Mouse (Mus musculus) heart, embryonic 11.5 days (tissue): ENCODE measurements around the gene Zbtb34. TPM values are rescaled to one million over a fixed set of nuclear protein-coding genes. Genes with fewer than 3 reads are reported as not detected.

Source experiments
- ATAC-seq: fragments of 200-750 bp; cut with Nextera tagmentation; replicated peaks from 2 replicates; pipeline ENCODE4 v1.8.0; 2017; ENCODE audit warnings: moderate library complexity; ENCODE audit not compliant: insufficient number of reproducible peaks, low FRiP score, low TSS enrichment
- H3K27ac ChIP-seq: fragments of 300-500 bp; sonication (generic); 2 replicates; pipeline ENCODE4 v1.5.1; 2014; ENCODE audit warnings: mild to moderate bottlenecking, low read depth, low read length
- H3K27me3 ChIP-seq: fragments of 300-500 bp; sonication (generic); 2 replicates; pipeline ENCODE4 v1.6.1; 2014; ENCODE audit warnings: mild to moderate bottlenecking, low read length, mixed read lengths; ENCODE audit not compliant: control insufficient read depth, insufficient read depth
- H3K36me3 ChIP-seq: fragments of 300-500 bp; sonication (generic); 2 replicates; pipeline ENCODE4 v1.6.1; 2014; ENCODE audit warnings: mild to moderate bottlenecking, low read length, moderate library complexity, mixed read lengths; ENCODE audit not compliant: control insufficient read depth, insufficient read depth
- H3K4me1 ChIP-seq: fragments of 300-500 bp; sonication (generic); 2 replicates; pipeline ENCODE4 v1.6.1; 2014; ENCODE audit warnings: low read length; ENCODE audit not compliant: control insufficient read depth, insufficient read depth
- H3K4me2 ChIP-seq: fragments of 300-500 bp; sonication (generic); 2 replicates; pipeline ENCODE4 v1.6.1; 2014; ENCODE audit warnings: mild to moderate bottlenecking, moderate library complexity
- H3K4me3 ChIP-seq: fragments of 300-500 bp; sonication (generic); 2 replicates; pipeline ENCODE4 v1.5.1; 2014; ENCODE audit warnings: low read depth, low read length
- H3K9ac ChIP-seq: fragments of 300-500 bp; sonication (generic); 2 replicates; pipeline ENCODE4 v1.6.1; 2014; ENCODE audit warnings: mild to moderate bottlenecking, low read depth, low read length, moderate library complexity
- H3K9me3 ChIP-seq: fragments of 300-500 bp; sonication (generic); replicated peaks from 2 replicates; pipeline ENCODE4 v1.6.1; 2016; ENCODE audit warnings: low read length; ENCODE audit not compliant: control insufficient read depth
- WGBS: fragments of 180-500 bp; shearing (Covaris S2); extraction: QIAGEN DNeasy Blood & Tissue Kit; methylation state at CpG from one replicate; pipeline ENCODE4 v1.1.7; 2014; ENCODE audit not compliant: insufficient replicate concordance; 5-methylcytosine and 5-hydroxymethylcytosine counted together
- polyA plus RNA-seq: library from polyadenylated mRNA; unstranded; fragments of >200 nt; fragmentation: Nextera tagmentation; extraction: Ambion mirVana; gene quantifications from 2 replicates; pipeline ENCODE4 v1.2.1, GENCODE M21; 2014

Gene Zbtb34
- polyA plus RNA-seq, 1 experiment from 2014 or later: 4.2 TPM

- 33% methylated on average over 7 of the region's 7 CpGs for WGBS
- Histone ChIP-seq H3K4me2 (no peak overlapping the region), H3K9me3 (no peaks in the 10 kb centered on the region), H3K36me3 (no peaks in the 10 kb centered on the region), H3K27ac (no peak overlapping the region), H3K4me3 (no peak overlapping the region), H3K4me1 (peaks cover 10% of the 10 kb centered on the region; the same call in 1 of the 2 replicates), H3K27me3 (no peaks in the 10 kb centered on the region), H3K9ac (no peak overlapping the region; the same call in 1 of the 2 replicates)
- ATAC-seq: no peak
Observed at GRCm38 (mm10) chr2:33402236-33402635, 28.9 kb downstream of the Zbtb34 start.

- Histone ChIP-seq H3K9me3 (no peaks in the 10 kb centered on the region), H3K27ac (no peak overlapping the region), H3K9ac (no peak overlapping the region), H3K36me3 (no peaks in the 10 kb centered on the region), H3K4me3 (no peak overlapping the region), H3K4me1 (peaks cover 6% of the 10 kb centered on the region; the same call in 1 of the 2 replicates), H3K4me2 (no peak overlapping the region), H3K27me3 (no peaks in the 10 kb centered on the region)
- no peak for ATAC-seq
- WGBS: 30% methylated on average over 3 of the region's 3 CpGs
Observed at GRCm38 (mm10) chr2:33401217-33401616, 29.9 kb downstream of the Zbtb34 start.

GRCm38 (mm10) chr2:33400541-33400940 lies 30.6 kb downstream of the Zbtb34 start:
- no peak for ATAC-seq
- no peaks in the 10 kb centered on the region for H3K9me3 ChIP-seq

GRCm38 (mm10) chr2:33399091-33399490 lies 32.0 kb downstream of the Zbtb34 start:
- ATAC-seq: no peak
- no peak overlapping the region for H3K4me3 ChIP-seq
- peaks cover 6% of the 10 kb centered on the region; the same call in 1 of the 2 replicates for H3K4me1 ChIP-seq
- 71% methylated on average over 6 of the region's 7 CpGs for WGBS
- no peaks in the 10 kb centered on the region for H3K27me3 ChIP-seq
- H3K4me2 ChIP-seq: no peak overlapping the region
- H3K36me3 ChIP-seq: no peaks in the 10 kb centered on the region
- H3K9me3 ChIP-seq: no peaks in the 10 kb centered on the region
- H3K27ac ChIP-seq: no peak overlapping the region
- no peak overlapping the region for H3K9ac ChIP-seq

More at GRCm38 (mm10) chr2:33400541-33400940, 30.6 kb downstream of the Zbtb34 start:
- no peak overlapping the region for H3K9ac ChIP-seq
- H3K4me1 ChIP-seq: peaks cover 6% of the 10 kb centered on the region; the same call in 1 of the 2 replicates
- WGBS: 47% methylated on average over 5 of the region's 5 CpGs
- no peak overlapping the region for H3K4me2 ChIP-seq
- no peaks in the 10 kb centered on the region for H3K36me3 ChIP-seq
- no peak overlapping the region for H3K4me3 ChIP-seq
- no peaks in the 10 kb centered on the region for H3K27me3 ChIP-seq
- no peak overlapping the region for H3K27ac ChIP-seq

GRCm38 (mm10) chr2:33397036-33397435 lies 34.1 kb downstream of the Zbtb34 start:
- no peak overlapping the region for H3K4me3 ChIP-seq
- no peak overlapping the region for H3K27ac ChIP-seq
- no peak overlapping the region for H3K4me2 ChIP-seq
- 66% methylated on average over 4 of the region's 4 CpGs for whole genome bisulfite sequencing
- ATAC-seq: no peak
- H3K9ac ChIP-seq: no peak overlapping the region
- H3K27me3 ChIP-seq: no peaks in the 10 kb centered on the region
- no peaks in the 10 kb centered on the region for H3K9me3 ChIP-seq
- no peaks in the 10 kb centered on the region for H3K36me3 ChIP-seq
- H3K4me1 ChIP-seq: no peaks in the 10 kb centered on the region

GRCm38 (mm10) chr2:33395053-33395452 lies 36.1 kb downstream of the Zbtb34 start:
- Histone ChIP-seq H3K27me3 (no peaks in the 10 kb centered on the region), H3K9ac (no peak overlapping the region), H3K4me1 (no peaks in the 10 kb centered on the region), H3K9me3 (no peaks in the 10 kb centered on the region), H3K36me3 (no peaks in the 10 kb centered on the region), H3K27ac (no peak overlapping the region), H3K4me2 (no peak overlapping the region), H3K4me3 (no peak overlapping the region)
- ATAC-seq: no peak
- WGBS: 78% methylated on average over 2 of the region's 2 CpGs

- no peaks in the 10 kb centered on the region for H3K4me1 ChIP-seq
- no peak overlapping the region for H3K4me3 ChIP-seq
- H3K9ac ChIP-seq: no peak overlapping the region
- WGBS: 73% methylated on average over 11 of the region's 11 CpGs
- no peaks in the 10 kb centered on the region for H3K9me3 ChIP-seq
- no peak for ATAC-seq
- H3K4me2 ChIP-seq: no peak overlapping the region
- no peaks in the 10 kb centered on the region for H3K36me3 ChIP-seq
- no peaks in the 10 kb centered on the region for H3K27me3 ChIP-seq
- no peak overlapping the region for H3K27ac ChIP-seq
Observed at GRCm38 (mm10) chr2:33393951-33394635, 37.0 kb downstream of the Zbtb34 start.

GRCm38 (mm10) chr2:33393021-33393420 lies 38.1 kb downstream of the Zbtb34 start:
- no peak overlapping the region for H3K4me2 ChIP-seq
- H3K36me3 ChIP-seq: no peaks in the 10 kb centered on the region
- H3K27ac ChIP-seq: no peak overlapping the region
- no peaks in the 10 kb centered on the region for H3K27me3 ChIP-seq
- no peak overlapping the region for H3K4me3 ChIP-seq
- H3K9me3 ChIP-seq: no peaks in the 10 kb centered on the region
- H3K9ac ChIP-seq: no peak overlapping the region
- ATAC-seq: no peak
- no peaks in the 10 kb centered on the region for H3K4me1 ChIP-seq
